Mouse (Mus musculus): ENCODE results near the gene Rab1b.

- TF ChIP-seq CTCF (IDR thresholded peaks at IDR 0.05; ENCODE audit: low read depth) (no peak), EP300 (IDR thresholded peaks at IDR 0.05; ENCODE audit: low read depth) (no peak)
Observed at GRCm38 (mm10) chr19:5058801-5059771, 47.8 kb downstream of the Rab1b start.

Measured in liver, postnatal 0 days (tissue).